Mouse (Mus musculus): ENCODE data around the gene Plekhn1. TPM values are rescaled to one million over a fixed set of nuclear protein-coding genes. Genes with fewer than 3 reads are reported as not detected.

Plekhn1 gene
- polyA plus RNA-seq, 1 experiment from 2014 or later: 21.2 TPM

DNA sequence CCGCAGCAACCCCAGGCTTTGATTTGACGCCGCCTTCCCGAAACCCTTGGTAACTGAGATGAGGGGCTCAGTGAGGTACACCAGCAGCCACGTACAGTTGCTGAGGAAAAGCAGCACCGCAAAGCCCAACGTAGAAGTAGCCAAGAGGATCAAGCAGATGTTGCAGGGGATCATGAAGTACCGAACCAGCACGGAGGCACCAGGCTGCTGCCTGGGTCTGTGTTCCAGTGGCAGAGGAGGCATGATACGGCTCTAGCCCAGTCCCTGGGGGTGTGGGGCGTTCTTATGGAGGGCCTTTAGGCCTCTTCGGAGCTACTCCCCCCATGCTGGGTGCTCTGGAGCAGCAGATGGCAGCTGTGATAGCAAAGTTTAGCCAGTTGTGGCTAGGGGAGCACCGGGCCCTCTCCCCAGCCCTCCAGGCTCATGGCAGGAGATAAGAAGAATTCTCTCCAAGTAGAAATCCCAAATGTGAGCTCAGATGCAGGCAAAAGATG is 49.2 kb downstream of the Plekhn1 start:
- 84% methylated on average over 13 of the region's 13 CpGs for WGBS
- Histone ChIP-seq H3K9me3 (ENCODE audit: control insufficient read depth, low read depth, low read length) (no peaks in the 10 kb centered on the region), H3K4me1 (ENCODE audit: control insufficient read depth, insufficient read depth, low read length) (peaks cover 23% of the 10 kb centered on the region), H3K9ac (replicated peaks; ENCODE audit: low read depth, low read length) (no peak overlapping the region), H3K27me3 (ENCODE audit: control insufficient read depth, insufficient read depth, low read length) (no peaks in the 10 kb centered on the region), H3K36me3 (ENCODE audit: control insufficient read depth, insufficient read depth, low read length) (peaks cover 23% of the 10 kb centered on the region), H3K4me2 (replicated peaks; ENCODE audit: low read depth, low read length) (no peak overlapping the region), H3K4me3 (ENCODE audit: low read depth, low read length) (no peak overlapping the region), H3K27ac (ENCODE audit: low read length) (no peak overlapping the region)
- ATAC-seq (ENCODE audit: insufficient number of reproducible peaks, insufficient read depth, low FRiP score, low read depth): no peak

DNA sequence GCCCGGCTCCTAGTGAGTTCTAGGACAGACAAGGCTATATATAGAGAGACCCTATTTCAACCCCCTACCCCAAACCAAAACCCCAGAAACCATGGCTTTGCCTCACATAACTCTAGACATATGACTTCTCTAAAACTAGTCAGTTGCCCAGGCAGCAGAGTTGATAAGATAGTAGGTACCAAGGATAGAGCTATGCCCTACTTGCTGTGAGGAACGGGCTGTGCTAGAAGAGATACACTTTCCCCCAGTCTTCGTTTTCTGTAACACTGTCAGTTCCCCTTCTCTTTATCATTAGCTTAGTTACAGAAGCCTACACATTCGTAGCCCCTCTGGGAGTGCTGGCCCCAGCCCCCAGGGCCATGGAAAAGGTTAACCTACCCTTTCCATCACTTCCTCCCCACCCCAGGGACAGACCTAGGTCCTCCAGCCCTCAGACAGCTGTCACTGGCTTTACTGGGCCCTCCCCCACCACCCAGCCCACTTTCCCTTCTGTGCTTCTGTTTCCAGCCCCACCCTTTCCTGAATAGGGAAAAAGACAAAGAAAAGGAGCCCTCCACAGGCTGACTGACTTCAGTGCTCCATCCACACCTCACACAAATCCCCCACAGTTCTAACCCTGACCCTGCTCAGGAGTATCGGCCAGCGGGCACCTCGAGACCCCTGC is 50.2 kb downstream of the Plekhn1 start:
- no peak overlapping the region for H3K9ac ChIP-seq (replicated peaks; ENCODE audit: low read depth, low read length)
- no peak for ATAC-seq (ENCODE audit: insufficient number of reproducible peaks, insufficient read depth, low FRiP score, low read depth)
- H3K36me3 ChIP-seq (ENCODE audit: control insufficient read depth, insufficient read depth, low read length): peaks cover 21% of the 10 kb centered on the region; the same call in 1 of the 2 replicates
- H3K27ac ChIP-seq (ENCODE audit: low read length): no peak overlapping the region
- H3K4me1 ChIP-seq (ENCODE audit: control insufficient read depth, insufficient read depth, low read length): peaks cover 18% of the 10 kb centered on the region
- no peaks in the 10 kb centered on the region for H3K27me3 ChIP-seq (ENCODE audit: control insufficient read depth, insufficient read depth, low read length)
- 79% methylated on average over 7 of the region's 7 CpGs for WGBS
- H3K4me3 ChIP-seq (ENCODE audit: low read depth, low read length): no peak overlapping the region
- no peak overlapping the region for H3K4me2 ChIP-seq (replicated peaks; ENCODE audit: low read depth, low read length)
- H3K9me3 ChIP-seq (ENCODE audit: control insufficient read depth, low read depth, low read length): no peaks in the 10 kb centered on the region

DNA sequence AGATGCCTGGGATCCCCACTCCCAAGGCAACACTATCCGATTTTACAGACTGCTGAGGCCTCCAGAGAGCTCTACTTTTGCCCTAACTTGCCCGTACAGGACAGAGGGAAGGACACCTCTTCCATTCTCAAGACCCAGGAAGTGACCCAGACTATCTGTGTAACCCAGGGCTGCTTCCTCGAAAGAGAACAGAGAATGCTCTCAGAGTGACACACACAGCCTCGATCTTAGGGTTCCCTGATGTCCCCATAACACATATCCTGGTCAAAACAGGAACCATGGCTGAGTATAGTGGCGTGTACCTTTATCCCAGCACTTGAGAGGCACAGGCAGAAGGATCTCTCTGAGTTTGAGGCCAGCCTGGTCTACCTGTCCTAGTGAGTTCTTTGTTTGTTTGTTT is 50.9 kb downstream of the Plekhn1 start:
- Histone ChIP-seq H3K4me3 (ENCODE audit: low read depth, low read length) (no peak overlapping the region), H3K27me3 (ENCODE audit: control insufficient read depth, insufficient read depth, low read length) (no peaks in the 10 kb centered on the region), H3K9me3 (ENCODE audit: control insufficient read depth, low read depth, low read length) (no peaks in the 10 kb centered on the region), H3K27ac (ENCODE audit: low read length) (no peak overlapping the region), H3K9ac (replicated peaks; ENCODE audit: low read depth, low read length) (no peak overlapping the region), H3K36me3 (ENCODE audit: control insufficient read depth, insufficient read depth, low read length) (peaks cover 26% of the 10 kb centered on the region; the same call in 1 of the 2 replicates), H3K4me1 (ENCODE audit: control insufficient read depth, insufficient read depth, low read length) (peaks cover 12% of the 10 kb centered on the region; the same call in 1 of the 2 replicates), H3K4me2 (replicated peaks; ENCODE audit: low read depth, low read length) (no peak overlapping the region)
- 82% methylated on average over 5 of the region's 5 CpGs for WGBS
- no peak for ATAC-seq (ENCODE audit: insufficient number of reproducible peaks, insufficient read depth, low FRiP score, low read depth)

DNA sequence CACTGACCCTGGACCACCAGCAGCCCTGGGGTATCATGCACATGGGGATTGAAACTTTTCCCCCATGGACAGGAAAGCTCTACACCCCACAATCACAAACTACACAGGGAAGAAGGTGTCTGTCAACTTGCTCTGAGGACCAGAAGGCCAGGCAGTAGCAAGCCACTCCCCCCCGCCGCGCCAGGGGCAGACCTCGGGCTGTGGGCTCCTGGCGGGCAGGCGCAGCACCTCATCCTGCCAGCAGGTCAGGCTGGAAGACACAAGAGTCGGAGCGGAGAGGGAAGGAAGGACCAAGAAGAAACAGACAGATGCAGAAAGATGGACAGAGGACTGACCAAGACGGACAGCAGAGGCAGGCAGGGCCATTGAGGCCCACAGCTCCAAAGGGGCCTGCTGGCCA is 57.0 kb downstream of the Plekhn1 start:
- Histone ChIP-seq H3K4me1 (ENCODE audit: control insufficient read depth, insufficient read depth, low read length) (no peaks in the 10 kb centered on the region), H3K9me3 (ENCODE audit: control insufficient read depth, low read depth, low read length) (no peaks in the 10 kb centered on the region), H3K36me3 (ENCODE audit: control insufficient read depth, insufficient read depth, low read length) (peaks cover 71% of the 10 kb centered on the region), H3K27me3 (ENCODE audit: control insufficient read depth, insufficient read depth, low read length) (no peaks in the 10 kb centered on the region), H3K4me3 (ENCODE audit: low read depth, low read length) (no peak overlapping the region), H3K27ac (ENCODE audit: low read length) (no peak overlapping the region), H3K9ac (replicated peaks; ENCODE audit: low read depth, low read length) (no peak overlapping the region), H3K4me2 (replicated peaks; ENCODE audit: low read depth, low read length) (no peak overlapping the region)
- WGBS: 95% methylated on average over 9 of the region's 9 CpGs
- ATAC-seq (ENCODE audit: insufficient number of reproducible peaks, insufficient read depth, low FRiP score, low read depth): no peak

DNA sequence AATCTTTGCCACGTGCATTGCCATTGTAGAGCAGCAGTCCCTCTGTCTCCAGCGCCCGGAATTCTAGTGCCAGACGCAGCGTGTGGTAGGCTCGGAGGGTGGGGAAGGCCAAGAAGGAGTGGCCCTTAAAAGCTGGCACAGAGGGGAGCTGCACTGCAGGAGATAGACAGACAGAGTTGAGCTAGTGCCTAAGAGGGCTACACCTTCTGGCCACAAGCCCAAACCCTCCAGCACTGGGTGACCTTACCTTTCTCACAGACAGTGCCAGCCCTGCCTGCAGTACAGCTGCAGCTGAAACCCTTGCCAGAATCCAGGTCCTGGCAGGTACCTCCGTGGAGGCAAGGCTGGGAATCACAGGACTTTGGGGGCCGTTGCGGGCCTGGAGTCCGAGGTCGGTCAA is 62.8 kb downstream of the Plekhn1 start:
- Histone ChIP-seq H3K4me1 (ENCODE audit: control insufficient read depth, insufficient read depth, low read length) (no peaks in the 10 kb centered on the region), H3K4me2 (replicated peaks; ENCODE audit: low read depth, low read length) (no peak overlapping the region), H3K4me3 (ENCODE audit: low read depth, low read length) (no peak overlapping the region), H3K36me3 (ENCODE audit: control insufficient read depth, insufficient read depth, low read length) (peaks cover 94% of the 10 kb centered on the region), H3K9ac (replicated peaks; ENCODE audit: low read depth, low read length) (no peak overlapping the region), H3K27me3 (ENCODE audit: control insufficient read depth, insufficient read depth, low read length) (no peaks in the 10 kb centered on the region), H3K27ac (ENCODE audit: low read length) (no peak overlapping the region), H3K9me3 (ENCODE audit: control insufficient read depth, low read depth, low read length) (no peaks in the 10 kb centered on the region)
- 96% methylated on average over 11 of the region's 11 CpGs for WGBS
- ATAC-seq (ENCODE audit: insufficient number of reproducible peaks, insufficient read depth, low FRiP score, low read depth): no peak

Small RNAs within 50 kb of the gene (microRNA-seq; reads per million reads assigned to microRNA genes)
- 4.4 reads per million, percentile 11 among the genes with 10 or more reads in this experiment for gene Mir7658

Other genes with a start within 250 kb of the Plekhn1 start
- 18.6 and 18.9 TPM in 2 replicates for gene B3galt6, start 242.2 kb downstream of the Plekhn1 start, polyA plus RNA-seq (2014; fragmentation: Nextera tagmentation; extraction: Ambion mirVana)
- 163 and 171 TPM in 2 replicates for gene Sdf4, start 242.0 kb downstream of the Plekhn1 start, polyA plus RNA-seq (2014; fragmentation: Nextera tagmentation; extraction: Ambion mirVana)
- gene Tnfrsf4, start 221.0 kb downstream of the Plekhn1 start, polyA plus RNA-seq (2014; fragmentation: Nextera tagmentation; extraction: Ambion mirVana): 0.34 and 0.41 TPM in 2 replicates
- gene Tnfrsf18, start 208.7 kb downstream of the Plekhn1 start, polyA plus RNA-seq (2014; fragmentation: Nextera tagmentation; extraction: Ambion mirVana): 2.7 and 3.2 TPM in 2 replicates
- gene Ttll10, start 175.4 kb downstream of the Plekhn1 start, polyA plus RNA-seq (2014; fragmentation: Nextera tagmentation; extraction: Ambion mirVana): 6.0 and 6.2 TPM in 2 replicates
- gene 9430015G10Rik, start 124.9 kb downstream of the Plekhn1 start, polyA plus RNA-seq (2014; fragmentation: Nextera tagmentation; extraction: Ambion mirVana): 35.9 and 38.4 TPM in 2 replicates
- 0.19 and 0.45 TPM in 2 replicates for gene Rnf223, start 104.3 kb downstream of the Plekhn1 start, polyA plus RNA-seq (2014; fragmentation: Nextera tagmentation; extraction: Ambion mirVana)
- gene Agrn, start 37.4 kb downstream of the Plekhn1 start, polyA plus RNA-seq (2014; fragmentation: Nextera tagmentation; extraction: Ambion mirVana): 83.0 and 84.1 TPM in 2 replicates
- gene Isg15, start 34.0 kb downstream of the Plekhn1 start, polyA plus RNA-seq (2014; fragmentation: Nextera tagmentation; extraction: Ambion mirVana): 0.48 and 1.3 TPM in 2 replicates
- gene AW011738, start 31.6 kb downstream of the Plekhn1 start, polyA plus RNA-seq (2014; fragmentation: Nextera tagmentation; extraction: Ambion mirVana): 0.41 and 0.82 TPM in 2 replicates
- 0.55 and 1.3 TPM in 2 replicates for gene Perm1, start 19.0 kb downstream of the Plekhn1 start, polyA plus RNA-seq (2014; fragmentation: Nextera tagmentation; extraction: Ambion mirVana)
- gene Noc2l, start 1.2 kb upstream of the Plekhn1 start, polyA plus RNA-seq (2014; fragmentation: Nextera tagmentation; extraction: Ambion mirVana): 75.6 and 79.8 TPM in 2 replicates
- gene Samd11, start 20.8 kb upstream of the Plekhn1 start, polyA plus RNA-seq (2014; fragmentation: Nextera tagmentation; extraction: Ambion mirVana): 0.28 TPM in 1 of 2 replicates, not detected in the other
- not detected in 2 replicates for gene Vmn2r-ps159, start 96.2 kb upstream of the Plekhn1 start, polyA plus RNA-seq (2014; fragmentation: Nextera tagmentation; extraction: Ambion mirVana)

Measured in stomach, embryonic 14.5 days (tissue).